Mouse (Mus musculus) lung, postnatal 0 days (tissue): ENCODE measurements at regions not wholly inside any gene's neighbourhood (a gene's known extent, or its start where the extent isn't known, plus 50 kb on each side); places are given as distances from the start of the nearest gene placed in this dataset.

Source experiments
- CTCF ChIP-seq: IDR thresholded peaks from 2 replicates; pipeline ENCODE4 v1.5.1; 2016; ENCODE audit warnings: antibody characterized with exemption, mild to moderate bottlenecking
- EP300 ChIP-seq: IDR thresholded peaks from 2 replicates; pipeline ENCODE4 v1.6.1; 2016; ENCODE audit warnings: antibody characterized with exemption, mild to moderate bottlenecking, control low read depth

- TF ChIP-seq EP300 (no peak), CTCF (no peak)
Observed at GRCm38 (mm10) chr16:9336063-9336462, 506.2 kb downstream of the 1810013L24Rik start.
